Mouse (Mus musculus) layer of hippocampus, postnatal 36 days (tissue): Measurements from ENCODE around the gene Pde8a. TPM values are rescaled to one million over a fixed set of nuclear protein-coding genes. Genes with fewer than 3 reads are reported as not detected.

ENCODE experiments used
- DNase-seq, 2 experiments: peaks; one replicate each; pipeline ENCODE4 v3.0.0; 2022
- total RNA-seq, 2 experiments: library from RNA; stranded (reverse); gene quantifications; 2 replicates each; pipeline ENCODE4 v1.2.3; 2021

The Pde8a gene
- total RNA-seq, 2 experiments from 2014 or later, result 7.5 to 8.3 TPM

DNA sequence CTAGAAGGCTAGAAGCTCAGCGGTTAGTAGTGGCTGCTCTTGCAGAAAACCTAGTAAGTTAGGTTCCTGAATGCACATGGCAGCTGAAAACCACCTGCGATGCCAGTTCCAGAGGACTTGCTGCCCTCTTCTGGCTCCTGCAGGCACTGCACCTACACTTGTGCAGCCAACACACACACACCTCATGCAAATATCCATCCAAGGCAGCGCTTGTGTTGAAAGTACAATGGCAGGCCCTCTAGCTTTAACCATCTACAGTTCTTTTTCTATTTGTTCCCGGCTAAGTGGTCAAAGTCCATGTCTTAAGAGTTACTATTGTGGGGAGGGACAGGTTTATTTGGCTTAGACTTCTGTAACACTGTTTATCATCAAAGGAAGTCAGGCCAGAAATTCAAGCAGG, 126.4 kb downstream of the Pde8a start:
- DNase-seq, result no peak

DNA sequence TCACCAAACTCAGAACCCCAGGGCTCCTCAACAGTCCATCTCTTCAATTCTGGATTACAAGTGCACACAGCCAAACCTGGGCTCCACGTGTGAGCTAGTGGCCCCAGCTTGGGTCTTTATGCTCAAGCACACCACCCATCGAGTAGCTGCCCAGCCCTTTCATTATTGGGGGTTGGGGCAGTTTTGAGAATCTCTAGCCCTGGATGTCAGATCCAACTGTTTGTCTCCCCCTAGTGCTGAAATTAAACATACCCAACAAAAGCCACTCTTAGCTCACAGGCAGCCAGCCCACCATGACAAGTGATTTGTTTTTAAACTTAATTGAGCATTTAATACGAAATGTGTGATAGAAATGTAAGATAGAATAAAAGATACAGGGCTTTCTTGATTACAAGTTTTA, 128.2 kb downstream of the Pde8a start:
- no peak for DNase-seq

DNA sequence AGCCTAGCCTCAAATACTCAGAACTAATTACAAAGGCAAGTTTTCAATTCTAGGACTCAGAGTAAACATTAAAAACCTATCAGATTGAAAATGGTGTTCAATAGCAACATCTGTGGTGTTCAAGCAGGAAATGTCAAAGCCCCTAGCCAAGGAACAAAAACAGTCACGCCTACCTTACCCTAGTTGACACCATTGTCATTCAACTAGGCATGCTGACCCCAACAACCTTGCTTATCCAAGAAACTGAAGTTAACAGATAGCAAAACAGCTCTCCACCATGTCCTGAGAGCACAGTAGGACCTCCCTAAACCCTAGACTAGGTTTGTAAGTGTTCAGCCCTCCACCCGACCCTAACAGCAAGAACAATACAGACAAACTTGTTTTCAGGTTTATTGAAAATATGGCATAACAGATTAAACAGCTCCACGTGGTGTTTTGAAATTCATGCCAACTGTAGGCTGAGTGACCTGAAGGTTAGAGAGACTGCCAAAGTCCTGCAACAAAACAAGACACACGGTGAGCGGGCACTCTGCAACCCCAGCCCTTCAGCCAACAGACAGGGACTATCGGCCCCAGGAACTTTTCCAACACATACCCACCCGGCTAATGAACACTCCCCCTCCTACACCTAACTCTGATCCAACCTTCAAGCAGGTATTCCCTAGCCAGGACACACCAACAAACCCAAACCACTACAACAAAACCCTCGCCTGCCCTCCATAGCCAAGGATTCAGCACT, 129.1 kb downstream of the Pde8a start:
- no peak for DNase-seq

DNA sequence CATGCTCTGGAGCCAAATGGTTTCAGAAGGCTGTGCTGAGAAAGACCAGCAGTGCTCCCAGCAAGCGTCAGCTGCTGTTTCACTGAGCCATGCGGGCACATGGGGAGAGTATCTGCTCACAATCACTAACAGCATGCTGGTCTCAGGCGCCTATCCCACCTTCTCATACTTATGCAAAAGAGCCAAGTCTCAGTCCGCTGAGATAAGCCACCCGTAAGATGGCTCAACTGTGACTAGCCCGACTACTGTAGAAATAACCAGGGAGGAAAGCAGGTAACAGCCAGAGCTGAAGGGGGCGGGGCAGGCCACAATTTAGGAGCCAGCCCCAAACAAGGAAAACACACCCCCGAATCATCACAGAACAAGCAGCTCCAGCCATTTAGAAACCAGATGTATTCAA, 129.9 kb downstream of the Pde8a start:
- DNase-seq, result no peak

DNA sequence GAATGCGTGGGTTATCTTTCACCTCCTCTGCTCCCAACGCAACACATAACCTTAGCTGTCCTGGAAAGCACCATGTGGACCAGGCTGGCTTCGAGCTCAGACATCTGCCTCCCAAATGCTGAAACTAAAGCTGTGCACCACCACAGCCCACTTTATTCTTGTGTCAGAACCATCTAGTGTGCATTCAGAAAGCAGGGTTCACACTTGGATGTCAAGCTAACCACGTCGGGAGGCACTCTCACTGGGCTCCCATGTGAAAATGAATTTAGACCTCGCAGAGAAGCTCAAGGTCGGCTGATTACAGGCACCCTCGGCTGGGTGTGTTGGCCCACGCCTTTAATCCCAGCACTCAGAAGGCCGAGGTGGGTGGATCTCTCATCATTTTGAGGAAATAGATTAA, 130.4 kb downstream of the Pde8a start:
- DNase-seq, result no peak

DNA sequence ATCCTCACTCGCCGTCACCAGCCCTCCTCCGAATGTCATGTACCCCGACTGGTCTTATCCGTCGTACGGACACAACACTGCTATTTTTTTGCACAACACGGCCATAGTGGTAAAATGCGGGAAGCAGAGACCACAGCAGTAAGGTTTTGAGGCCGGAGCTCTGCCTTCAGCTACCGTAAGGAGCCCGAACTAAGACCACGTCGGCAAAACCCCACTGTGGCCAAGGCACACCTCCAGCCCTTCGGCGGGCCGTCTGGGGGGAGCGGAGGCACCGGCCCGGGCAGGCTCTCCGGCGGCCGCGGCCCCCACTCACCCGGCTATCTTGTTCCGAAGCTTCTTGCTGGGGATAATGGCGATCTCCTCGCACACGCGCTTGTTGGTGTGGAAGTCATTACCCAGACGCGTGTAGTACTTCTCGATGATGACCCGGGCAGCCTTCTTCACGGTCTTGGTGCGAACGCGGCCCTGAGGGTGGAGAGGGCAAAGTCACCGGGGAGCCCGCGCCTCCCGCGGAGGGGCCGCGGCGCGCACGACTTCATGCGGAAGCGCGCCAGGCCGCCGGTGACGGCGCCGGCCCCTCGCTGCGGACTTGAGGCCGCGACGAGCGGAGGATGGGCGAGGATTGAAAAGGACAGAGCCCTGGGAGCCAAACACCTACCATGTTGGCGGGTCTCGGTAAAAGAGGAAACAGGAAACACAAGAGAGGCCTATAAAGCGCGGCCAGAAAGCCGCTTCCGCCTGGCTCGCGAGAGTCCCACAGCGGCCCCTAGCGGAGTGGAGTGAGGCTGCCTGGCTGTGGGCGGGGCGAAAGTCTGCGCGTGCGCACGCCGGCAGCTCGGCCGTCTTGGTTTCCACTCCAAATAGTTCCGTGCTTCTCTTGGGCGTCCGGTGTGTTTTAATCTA, 131.4 kb downstream of the Pde8a start, which contains the start of gene Rps17:
Rps17 (minus strand) TSS at position 711 of the 903 bp plus-strand sequence.
- DNase-seq, result peak; percentile 97 to 98

DNA sequence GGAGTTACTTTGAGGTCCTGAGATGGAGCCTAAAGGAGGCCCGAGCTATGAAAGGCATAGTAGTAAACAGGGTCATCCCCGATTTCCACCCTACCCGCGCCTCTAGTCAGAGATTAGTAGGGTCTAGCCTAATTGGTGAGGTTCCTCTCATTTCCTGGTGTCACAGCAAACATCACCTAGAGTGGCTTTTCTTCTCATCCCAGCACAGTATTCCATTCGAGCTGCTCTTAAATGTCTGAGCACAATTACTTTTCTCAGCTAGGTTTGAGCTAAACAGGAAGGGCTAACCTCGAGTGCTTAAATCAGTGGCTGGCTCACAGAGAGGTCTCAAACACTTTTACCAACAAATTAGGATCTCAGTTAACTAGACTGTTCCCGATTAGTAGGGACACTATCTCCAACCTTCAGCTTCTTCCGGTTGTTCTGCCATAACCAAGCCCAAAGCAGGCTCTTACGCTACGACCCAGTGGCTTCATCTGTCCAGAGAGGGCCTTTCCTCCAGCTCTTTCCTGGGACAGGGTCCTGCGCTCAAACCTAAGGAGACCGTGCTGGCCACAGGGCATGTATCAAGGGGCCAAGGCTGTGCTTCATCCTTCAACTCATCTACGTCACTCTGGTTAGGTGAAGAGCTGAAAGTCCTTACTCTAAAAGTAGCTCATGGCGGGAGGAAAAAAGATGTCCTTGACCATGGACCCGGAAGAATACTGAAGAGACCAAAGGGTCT, 132.2 kb downstream of the Pde8a start:
- DNase-seq, result no peak

DNA sequence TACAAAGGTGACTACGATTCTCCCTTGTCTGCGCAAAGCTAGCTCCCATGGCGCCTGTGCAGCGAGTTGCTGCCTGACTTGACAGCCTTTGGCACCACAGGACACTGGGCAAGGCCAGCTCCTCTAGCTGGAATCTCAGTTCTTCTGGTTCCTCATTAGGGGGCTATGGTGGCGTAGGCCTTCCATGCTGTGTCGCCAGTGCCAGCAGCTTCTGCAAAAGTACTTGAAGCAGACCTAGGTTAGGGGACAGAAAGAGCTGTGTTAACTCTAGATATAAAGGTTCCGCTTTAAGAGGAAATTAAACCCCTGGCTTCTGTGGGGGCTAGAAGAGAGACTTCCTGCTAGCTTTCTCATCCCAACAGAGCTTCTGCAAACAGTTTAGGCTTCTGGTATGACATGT, 134.8 kb downstream of the Pde8a start:
- DNase-seq, result no peak

DNA sequence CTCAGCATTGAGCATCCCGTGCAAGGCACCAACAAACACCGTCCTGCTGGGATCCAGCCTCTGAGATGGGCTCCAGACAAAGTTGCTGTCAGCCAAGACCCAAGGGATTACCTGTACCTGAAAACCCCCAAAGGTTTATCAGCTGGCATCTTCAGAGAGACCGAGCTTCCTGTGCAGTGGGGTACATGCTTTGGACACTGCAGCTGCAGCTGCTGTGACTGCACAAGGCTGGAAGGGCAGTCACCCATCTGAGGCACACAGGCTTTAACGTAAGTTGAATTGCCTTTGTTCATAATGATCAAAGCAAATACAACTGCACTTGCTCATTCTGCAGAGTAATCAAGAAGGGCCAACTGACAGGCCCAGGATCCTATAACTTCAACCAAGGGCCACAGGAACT, 138.4 kb downstream of the Pde8a start:
- DNase-seq, result no peak

DNA sequence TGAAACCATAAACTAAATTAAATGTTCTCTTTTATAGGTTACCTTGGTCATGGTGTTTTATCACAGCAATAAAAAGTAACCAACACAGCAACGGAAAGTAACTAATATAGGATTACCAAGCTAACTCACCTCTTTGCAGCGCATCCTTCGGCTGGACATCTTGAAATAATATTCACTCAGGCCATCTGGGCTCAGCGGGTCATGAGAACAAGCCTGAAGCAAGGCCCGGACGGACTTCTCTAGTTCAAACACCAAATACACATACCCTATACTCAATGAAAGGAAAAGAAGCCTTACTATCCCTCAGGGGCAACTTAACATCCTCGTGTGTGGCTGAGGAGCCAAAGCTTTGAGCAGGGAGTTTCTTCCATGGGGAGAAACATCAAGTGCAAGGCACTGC, 142.3 kb downstream of the Pde8a start:
- no peak for DNase-seq

DNA sequence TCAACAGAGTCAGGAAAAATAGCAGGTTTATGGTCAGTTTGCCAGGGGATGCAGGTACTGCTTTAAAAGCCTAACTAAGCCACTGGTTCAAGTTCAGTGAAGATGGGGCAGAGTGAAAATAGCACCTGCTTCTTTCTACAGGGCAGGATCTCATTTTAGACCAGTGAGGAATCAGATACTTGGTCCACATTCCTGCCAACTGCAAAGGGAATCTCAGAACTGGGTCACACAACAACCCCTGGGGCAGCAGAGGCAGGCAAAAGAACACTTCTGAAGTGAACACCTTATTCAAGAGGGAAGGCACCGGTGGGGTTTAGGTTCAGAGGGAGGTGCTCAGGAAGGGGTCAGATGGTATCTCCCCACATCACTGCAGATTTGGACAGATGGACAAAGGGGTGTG, 143.0 kb downstream of the Pde8a start:
- no peak for DNase-seq

DNA sequence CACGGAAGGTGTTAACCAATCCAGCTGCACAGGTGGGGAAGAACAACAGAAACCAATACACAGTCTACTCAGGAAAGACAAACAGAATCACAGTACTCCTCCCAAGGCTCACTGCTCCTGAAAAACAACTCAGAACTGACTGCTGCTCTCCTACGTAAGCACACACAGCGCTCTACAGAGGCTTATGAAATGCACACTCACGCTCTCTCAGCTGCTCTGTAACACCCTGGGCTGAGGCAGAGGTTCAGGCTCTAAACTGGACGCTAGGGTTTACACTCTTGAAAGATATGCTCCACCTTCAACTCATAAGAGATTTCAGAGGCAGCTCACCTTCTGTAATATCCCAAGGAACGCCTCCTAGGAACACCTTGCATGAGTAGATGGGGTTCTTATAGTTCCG, 143.6 kb downstream of the Pde8a start:
- DNase-seq, result no peak

DNA sequence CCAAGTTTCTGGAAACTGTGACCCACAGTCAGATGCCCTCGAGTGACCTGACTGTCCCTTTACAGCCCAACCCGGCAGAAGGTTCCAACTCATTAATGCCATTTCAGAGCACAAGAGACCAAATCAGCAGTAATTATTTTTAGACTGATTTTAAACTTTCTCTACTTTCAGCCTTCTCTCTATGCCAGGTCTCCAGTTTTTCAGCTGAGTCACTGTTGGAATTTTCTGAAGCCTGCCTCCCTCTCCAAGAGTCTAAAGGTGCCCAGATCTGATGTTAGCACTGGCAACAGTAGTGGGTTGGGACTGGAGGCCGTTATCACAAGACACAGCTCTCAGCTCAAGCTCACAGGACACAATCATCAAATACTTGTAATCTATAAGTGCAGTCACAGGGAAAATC, 154.6 kb downstream of the Pde8a start:
- no peak for DNase-seq

DNA sequence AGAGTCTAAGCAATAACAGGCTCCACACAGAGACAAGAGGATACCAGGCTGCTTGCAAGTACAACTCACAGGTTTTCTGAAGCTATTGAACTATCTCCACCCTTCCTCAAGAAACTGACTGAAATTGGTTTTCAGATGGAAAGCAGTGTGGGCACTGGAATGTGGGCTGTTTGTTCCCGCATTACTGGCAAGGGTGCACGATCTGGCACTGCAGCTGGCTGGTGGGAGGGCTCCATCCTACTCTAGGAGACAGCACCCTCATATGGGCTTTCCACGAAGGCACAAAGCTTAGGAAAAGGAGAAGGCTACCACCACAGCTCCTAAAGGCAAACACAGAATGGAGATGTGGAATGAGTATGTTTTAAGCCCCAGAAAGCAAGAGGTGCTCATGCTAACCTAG, 156.3 kb downstream of the Pde8a start:
- DNase-seq, result peak; percentile 82 to 85

DNA sequence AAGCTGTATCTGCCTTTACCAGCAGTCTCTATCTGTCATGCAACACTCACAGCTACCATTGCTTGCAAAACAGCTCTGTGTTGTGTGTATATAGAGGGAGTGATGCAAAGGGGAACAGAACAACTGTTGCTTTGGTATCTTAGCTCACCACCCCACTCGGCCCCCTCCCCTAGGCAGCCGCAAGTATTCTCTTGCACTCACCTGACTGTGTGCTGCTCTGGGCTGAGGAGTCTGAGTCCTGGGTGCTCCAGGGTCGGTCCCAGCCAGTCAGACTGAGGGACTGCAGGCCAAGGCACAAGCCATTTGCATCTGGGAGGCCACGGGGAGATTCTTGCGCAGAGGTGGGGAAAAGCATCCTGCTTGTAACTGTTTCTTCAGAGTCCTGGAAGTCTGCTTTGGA, 158.4 kb downstream of the Pde8a start:
- DNase-seq, result no peak

DNA sequence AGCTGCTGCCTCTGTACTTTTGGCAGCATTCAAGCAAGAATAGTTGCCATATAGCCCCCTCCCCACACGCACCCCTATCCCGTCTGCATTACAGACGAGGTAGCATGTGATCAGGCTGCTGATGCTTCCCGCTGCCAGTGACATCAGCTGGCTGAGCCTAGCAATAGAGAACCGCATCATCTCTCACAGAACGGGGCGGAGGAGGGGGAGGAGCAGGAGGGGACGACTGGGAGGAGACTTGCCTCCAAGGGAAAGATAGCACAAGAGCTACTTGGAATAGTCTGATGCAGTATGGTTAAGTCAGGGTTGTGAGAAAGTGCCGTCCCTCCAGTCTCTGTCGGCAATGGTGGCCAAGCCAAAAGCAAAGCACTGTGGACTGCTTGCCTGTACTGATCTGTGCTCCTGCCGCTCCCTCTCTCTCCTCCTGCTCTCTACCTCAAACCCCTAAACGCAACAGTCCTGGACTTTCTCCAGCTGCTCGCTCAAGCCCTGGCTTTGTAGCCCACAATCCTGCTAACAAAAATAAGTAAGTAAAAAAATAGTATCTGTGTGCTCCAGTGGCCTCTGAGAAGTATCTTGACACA, 159.0 kb downstream of the Pde8a start:
- DNase-seq, result peak; percentile 80 to 82

DNA sequence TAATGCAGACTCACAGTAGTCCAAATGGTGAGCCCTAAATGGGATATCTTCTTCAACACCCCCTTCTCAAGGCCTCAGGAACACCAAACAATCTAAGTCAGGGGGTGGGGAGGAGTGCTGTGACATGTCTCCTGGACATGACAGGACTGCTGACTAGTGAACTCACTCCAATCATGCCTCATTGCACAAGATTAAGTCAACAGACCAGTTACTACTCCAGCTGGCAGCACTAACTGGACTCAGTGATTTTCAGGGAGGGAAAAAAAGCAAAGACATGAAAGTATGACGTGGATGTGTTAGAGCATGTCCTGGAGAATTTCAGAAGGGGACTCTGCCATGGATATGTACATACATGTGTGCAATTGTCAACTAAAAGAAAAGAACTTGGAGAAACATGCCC, 166.0 kb downstream of the Pde8a start:
- DNase-seq, result no peak

Other genes starting within 250 kb of the Pde8a start
- gene Zfp592, start 219.9 kb upstream of the Pde8a start, total RNA-seq, result 10 to 100 TPM; 19.3 to 26.4 TPM
- under 1 TPM; 0.46 to 0.62 TPM for gene Alpk3, start 156.0 kb upstream of the Pde8a start, total RNA-seq
- gene Slc28a1, start 98.8 kb upstream of the Pde8a start, total RNA-seq, result not detected
- 100 to 1,000 TPM; 546 to 562 TPM for gene Rps17, start 131.7 kb downstream of the Pde8a start, total RNA-seq
- 100 to 1,000 TPM; 108 to 115 TPM for gene Cpeb1, start 241.9 kb downstream of the Pde8a start, total RNA-seq